Mouse (Mus musculus) hindbrain, embryonic 11.5 days (tissue): ENCODE data around the gene Tnfsf12. TPM values are rescaled to one million over a fixed set of nuclear protein-coding genes. Genes with fewer than 3 reads are reported as not detected.

ENCODE experiments used
- ATAC-seq: fragments of 200-750 bp; cut with Nextera tagmentation; 2 replicates; pipeline ENCODE4 v1.8.0; 2017; ENCODE audit warnings: mild to moderate bottlenecking, moderate TSS enrichment, moderate library complexity; ENCODE audit not compliant: low FRiP score
- DNase-seq: peaks from one replicate; pipeline ENCODE4 v3.0.0-alpha.2; 2015; ENCODE audit warnings: low spot score
- H3K27ac ChIP-seq: fragments of 300-500 bp; sonication (generic); 2 replicates; pipeline ENCODE4 v1.5.1; 2014; ENCODE audit warnings: mild to moderate bottlenecking, low read depth, low read length
- H3K27me3 ChIP-seq: fragments of 300-500 bp; sonication (generic); 2 replicates; pipeline ENCODE4 v1.6.1; 2014; ENCODE audit warnings: mild to moderate bottlenecking, low read length, moderate library complexity, mixed read lengths; ENCODE audit not compliant: control insufficient read depth, insufficient read depth
- H3K36me3 ChIP-seq: fragments of 300-500 bp; sonication (generic); 2 replicates; pipeline ENCODE4 v1.6.1; 2014; ENCODE audit warnings: mild to moderate bottlenecking, low read length, moderate library complexity, mixed read lengths; ENCODE audit not compliant: control insufficient read depth, insufficient read depth
- H3K4me1 ChIP-seq: fragments of 300-500 bp; sonication (generic); replicated peaks from 2 replicates; pipeline ENCODE4 v1.6.1; 2014; ENCODE audit warnings: low read length, mixed read lengths; ENCODE audit not compliant: control insufficient read depth, insufficient read depth
- H3K4me2 ChIP-seq: fragments of 300-500 bp; sonication (generic); replicated peaks from 2 replicates; pipeline ENCODE4 v1.6.1; 2014; ENCODE audit warnings: mild to moderate bottlenecking, low read depth, low read length
- H3K4me3 ChIP-seq: fragments of 300-500 bp; sonication (generic); 2 replicates; pipeline ENCODE4 v1.5.1; 2014; ENCODE audit warnings: low read depth, low read length
- H3K9ac ChIP-seq: fragments of 300-500 bp; sonication (generic); 2 replicates; pipeline ENCODE4 v1.6.1; 2014; ENCODE audit warnings: low read depth, low read length
- H3K9me3 ChIP-seq: fragments of 300-500 bp; sonication (generic); 2 replicates; pipeline ENCODE4 v1.6.1; 2016; ENCODE audit warnings: low read length; ENCODE audit not compliant: control insufficient read depth
- WGBS: fragments of 180-500 bp; shearing (Covaris S2); extraction: QIAGEN DNeasy Blood & Tissue Kit; methylation state at CpG from one replicate; pipeline ENCODE4 v1.1.7; 2014; 5-methylcytosine and 5-hydroxymethylcytosine counted together
- microRNA counts: library from miRNA; unstranded; fragments of <30 nt; microRNA quantifications from one replicate; lab custom pipeline; 2015
- polyA plus RNA-seq: library from polyadenylated mRNA; unstranded; fragments of >200 nt; fragmentation: Nextera tagmentation; extraction: Ambion mirVana; gene quantifications from 2 replicates; pipeline ENCODE4 v1.2.1, GENCODE M21; 2014

Gene Tnfsf12
- polyA plus RNA-seq, 1 experiment from 2014 or later, result 4.0 TPM

DNA sequence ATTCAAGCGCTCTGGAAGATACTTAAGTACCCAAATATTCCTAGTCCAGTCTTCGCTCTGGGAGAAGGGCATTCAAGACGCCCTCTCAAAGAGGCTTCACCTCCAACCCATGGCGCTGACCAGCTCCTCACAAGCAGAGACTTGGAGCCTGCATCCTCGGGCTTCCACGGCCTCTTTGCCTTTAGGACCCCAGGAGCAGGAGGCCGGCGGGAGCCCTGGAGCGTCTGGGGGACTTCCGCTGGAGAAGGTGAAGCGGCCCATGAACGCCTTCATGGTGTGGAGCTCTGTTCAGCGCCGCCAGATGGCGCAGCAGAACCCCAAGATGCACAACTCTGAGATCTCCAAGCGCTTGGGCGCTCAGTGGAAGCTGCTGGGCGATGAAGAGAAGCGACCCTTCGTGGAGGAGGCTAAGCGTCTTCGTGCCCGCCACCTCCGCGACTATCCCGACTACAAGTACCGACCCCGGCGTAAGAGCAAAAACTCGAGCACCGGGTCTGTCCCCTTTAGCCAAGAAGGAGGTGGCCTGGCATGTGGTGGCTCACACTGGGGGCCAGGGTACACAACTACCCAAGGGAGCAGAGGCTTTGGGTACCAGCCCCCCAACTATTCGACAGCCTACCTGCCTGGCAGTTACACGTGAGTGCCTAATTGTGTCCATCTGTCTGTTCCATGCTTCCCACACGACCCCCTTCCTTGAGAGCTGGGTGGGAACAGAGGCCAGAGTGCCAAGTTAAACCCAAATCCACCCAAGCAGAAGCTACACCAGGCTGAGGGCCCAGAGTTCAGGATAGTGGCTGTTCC is 40.2 kb downstream of the Tnfsf12 start, which contains the start of gene Sox15:
Gene Sox15, plus strand, starts transcription at position 51 of the 801 bp plus-strand sequence.
- Histone ChIP-seq H3K4me3 (peak within 1 kb of the TSS; percentile 14; the same call in 1 of the 2 replicates), H3K4me2 (no peak within 1 kb of the TSS; the same call in none of the 2 replicates), H3K27me3 (no peaks in the 10 kb centered on the region), H3K4me1 (no peaks in the 10 kb centered on the region; the same call in 1 of the 2 replicates), H3K36me3 (peaks cover 21% of the 10 kb centered on the region), H3K27ac (no peak within 1 kb of the TSS), H3K9ac (no peak within 1 kb of the TSS), H3K9me3 (no peaks in the 10 kb centered on the region)
- DNase-seq (peak; percentile 87), ATAC-seq (peak; percentile 78)
- WGBS, result 24% methylated on average over 34 of the region's 34 CpGs

DNA sequence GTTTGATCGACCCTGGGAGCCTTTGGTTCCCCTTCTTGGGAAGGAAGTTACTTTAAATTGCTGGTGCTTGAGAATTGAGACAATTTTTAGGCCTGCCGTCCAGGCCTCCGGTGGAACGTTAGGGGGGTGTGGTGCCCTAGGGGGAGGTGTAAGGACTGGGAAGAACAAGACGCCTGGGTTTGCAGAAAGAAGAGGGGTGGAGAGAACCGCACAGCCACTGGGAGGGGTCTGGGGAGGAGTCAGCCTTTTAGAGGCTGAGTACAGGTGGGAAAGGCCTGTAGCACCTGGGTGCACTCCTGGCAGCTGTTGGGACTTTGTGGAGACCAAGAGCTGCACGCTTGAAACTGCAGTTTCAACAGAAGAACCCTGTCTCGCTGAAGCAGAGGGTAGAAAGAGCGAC is 40.9 kb downstream of the Tnfsf12 start:
- 53% methylated on average over 9 of the region's 9 CpGs for WGBS
- ATAC-seq, result no peak
- H3K4me2 ChIP-seq, result no peak overlapping the region; the same call in 1 of the 2 replicates
- no peaks in the 10 kb centered on the region for H3K27me3 ChIP-seq
- no peaks in the 10 kb centered on the region; the same call in 1 of the 2 replicates for H3K4me1 ChIP-seq
- no peak overlapping the region for H3K27ac ChIP-seq
- DNase-seq, result no peak
- H3K36me3 ChIP-seq, result peaks cover 26% of the 10 kb centered on the region
- no peak overlapping the region for H3K9ac ChIP-seq
- no peaks in the 10 kb centered on the region for H3K9me3 ChIP-seq
- no peak overlapping the region for H3K4me3 ChIP-seq

DNA sequence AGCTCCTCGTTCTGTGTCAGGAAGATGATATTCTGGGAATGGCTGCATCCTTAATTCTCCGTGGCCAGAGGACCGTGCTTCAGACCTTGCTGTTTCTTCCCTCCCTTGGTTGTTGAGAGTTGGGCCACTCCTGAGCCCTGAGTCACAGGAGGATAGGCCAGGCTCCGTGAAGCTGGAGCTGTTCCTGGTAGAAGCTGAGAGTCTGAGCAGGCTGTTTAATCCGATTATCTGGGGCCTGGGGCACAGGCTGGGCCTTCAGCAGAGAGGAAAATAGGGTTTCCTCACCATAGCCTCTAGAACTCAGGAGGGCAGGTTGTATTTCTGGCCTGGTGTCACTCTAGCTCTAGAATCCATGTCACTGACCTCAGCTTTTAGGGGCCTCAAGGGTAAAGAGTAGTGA is 42.2 kb downstream of the Tnfsf12 start:
- H3K27ac ChIP-seq, result no peak overlapping the region
- 74% methylated on average over 5 of the region's 5 CpGs for WGBS
- no peaks in the 10 kb centered on the region for H3K27me3 ChIP-seq
- no peak for ATAC-seq
- DNase-seq, result no peak
- H3K9ac ChIP-seq, result no peak overlapping the region
- H3K36me3 ChIP-seq, result peaks cover 32% of the 10 kb centered on the region
- H3K4me2 ChIP-seq, result no peak overlapping the region
- H3K9me3 ChIP-seq, result no peaks in the 10 kb centered on the region
- no peaks in the 10 kb centered on the region; the same call in 1 of the 2 replicates for H3K4me1 ChIP-seq
- H3K4me3 ChIP-seq, result no peak overlapping the region

DNA sequence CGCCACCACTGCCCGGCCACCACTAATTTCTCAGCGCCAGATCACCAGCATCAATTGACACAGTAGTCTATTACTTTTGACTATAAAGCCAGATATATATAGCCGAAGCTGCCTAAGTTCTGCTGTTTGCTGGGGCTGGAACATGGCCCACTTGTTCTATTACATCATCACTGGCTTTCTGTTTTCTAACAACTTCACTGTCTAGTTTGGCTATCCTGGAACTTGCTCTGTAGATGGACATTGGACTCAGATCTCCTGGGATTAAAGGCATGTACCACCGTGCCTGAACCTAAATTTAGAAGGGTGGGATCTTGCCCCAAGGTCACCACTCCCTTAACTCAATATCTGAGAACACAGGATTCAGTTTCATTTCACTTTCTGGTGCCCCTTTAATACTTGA is 49.8 kb downstream of the Tnfsf12 start:
- H3K4me3 ChIP-seq, result no peak overlapping the region
- no peaks in the 10 kb centered on the region for H3K4me1 ChIP-seq
- no peaks in the 10 kb centered on the region for H3K27me3 ChIP-seq
- ATAC-seq (no peak), DNase-seq (no peak)
- no peak overlapping the region for H3K9ac ChIP-seq
- peaks cover 44% of the 10 kb centered on the region for H3K36me3 ChIP-seq
- H3K9me3 ChIP-seq, result no peaks in the 10 kb centered on the region
- H3K4me2 ChIP-seq, result no peak overlapping the region
- H3K27ac ChIP-seq, result no peak overlapping the region
- 94% methylated on average over 5 of the region's 5 CpGs for WGBS

MicroRNAs encoded within 50 kb of the gene (microRNA counts, 519-probe panel; counts per million panel counts)
- microRNA mmu-miR-1934 (lab: Ali Mortazavi, UCI), result not detected

Other genes starting within 250 kb of the Tnfsf12 start
- 0.68 and 1.6 TPM in 2 replicates for gene Dnah2, start 146.7 kb downstream of the Tnfsf12 start, polyA plus RNA-seq
- gene Efnb3, start 135.6 kb downstream of the Tnfsf12 start, polyA plus RNA-seq, result 12.2 and 15.5 TPM in 2 replicates
- gene Wrap53, start 115.6 kb downstream of the Tnfsf12 start, polyA plus RNA-seq, result 36.6 and 37.8 TPM in 2 replicates
- gene Trp53, start 115.5 kb downstream of the Tnfsf12 start, polyA plus RNA-seq, result 156 and 159 TPM in 2 replicates
- gene Atp1b2, start 89.9 kb downstream of the Tnfsf12 start, polyA plus RNA-seq, result 11.7 and 13.1 TPM in 2 replicates
- 0.17 TPM in 1 of 2 replicates, not detected in the other for gene Shbg, start 77.9 kb downstream of the Tnfsf12 start, polyA plus RNA-seq
- 15.0 and 20.6 TPM in 2 replicates for gene Sat2, start 73.8 kb downstream of the Tnfsf12 start, polyA plus RNA-seq
- gene Fxr2, start 62.9 kb downstream of the Tnfsf12 start, polyA plus RNA-seq, result 30.1 and 31.3 TPM in 2 replicates
- not detected in 2 replicates for gene Sox15, start 40.5 kb downstream of the Tnfsf12 start, polyA plus RNA-seq
- gene Mpdu1, start 33.2 kb downstream of the Tnfsf12 start, polyA plus RNA-seq, result 28.0 and 45.3 TPM in 2 replicates
- gene Cd68, start 29.7 kb downstream of the Tnfsf12 start, polyA plus RNA-seq, result 8.2 and 8.7 TPM in 2 replicates
- gene Eif4a1, start 23.4 kb downstream of the Tnfsf12 start, polyA plus RNA-seq, result 891 and 905 TPM in 2 replicates
- gene Senp3, start 13.8 kb downstream of the Tnfsf12 start, polyA plus RNA-seq, result 85.8 and 101 TPM in 2 replicates
- gene Tnfsf13, start 10.1 kb downstream of the Tnfsf12 start, polyA plus RNA-seq, result not detected in 2 replicates
- 0.61 and 1.1 TPM in 2 replicates for gene Tnfsfm13, start 249 bp upstream of the Tnfsf12 start, polyA plus RNA-seq
- gene Polr2a, start 62.8 kb upstream of the Tnfsf12 start, polyA plus RNA-seq, result 46.5 and 50.1 TPM in 2 replicates
- gene Slc35g3, start 66.1 kb upstream of the Tnfsf12 start, polyA plus RNA-seq, result 0.57 and 1.1 TPM in 2 replicates
- gene Zbtb4, start 70.1 kb upstream of the Tnfsf12 start, polyA plus RNA-seq, result 1.3 and 1.7 TPM in 2 replicates
- 1.2 and 1.5 TPM in 2 replicates for gene Chrnb1, start 100.1 kb upstream of the Tnfsf12 start, polyA plus RNA-seq
- 2.2 and 2.8 TPM in 2 replicates for gene Fgf11, start 106.0 kb upstream of the Tnfsf12 start, polyA plus RNA-seq
- 0.83 and 0.93 TPM in 2 replicates for gene Tmem102, start 109.8 kb upstream of the Tnfsf12 start, polyA plus RNA-seq
- not detected in 2 replicates for gene Gm39566, start 119.4 kb upstream of the Tnfsf12 start, polyA plus RNA-seq
- not detected in 2 replicates for gene Spem2, start 122.6 kb upstream of the Tnfsf12 start, polyA plus RNA-seq
- 0.17 and 0.38 TPM in 2 replicates for gene Spem1, start 126.3 kb upstream of the Tnfsf12 start, polyA plus RNA-seq
- 11.5 and 16.1 TPM in 2 replicates for gene Nlgn2, start 141.9 kb upstream of the Tnfsf12 start, polyA plus RNA-seq
- gene Tmem256, start 142.7 kb upstream of the Tnfsf12 start, polyA plus RNA-seq, result 268 and 276 TPM in 2 replicates
- gene Plscr3, start 150.5 kb upstream of the Tnfsf12 start, polyA plus RNA-seq, result 62.2 and 62.6 TPM in 2 replicates
- gene Tnk1, start 162.9 kb upstream of the Tnfsf12 start, polyA plus RNA-seq, result 0.52 TPM in 1 of 2 replicates, not detected in the other
- not detected in 2 replicates for gene Tmem95, start 182.2 kb upstream of the Tnfsf12 start, polyA plus RNA-seq
- 2.3 and 2.4 TPM in 2 replicates for gene Kctd11, start 185.6 kb upstream of the Tnfsf12 start, polyA plus RNA-seq
- gene Acap1, start 199.7 kb upstream of the Tnfsf12 start, polyA plus RNA-seq, result 0.45 and 1.4 TPM in 2 replicates
- gene 2810408A11Rik, start 205.1 kb upstream of the Tnfsf12 start, polyA plus RNA-seq, result 14.5 and 14.7 TPM in 2 replicates
- gene Neurl4, start 205.2 kb upstream of the Tnfsf12 start, polyA plus RNA-seq, result 15.0 and 20.6 TPM in 2 replicates
- 84.3 and 89.0 TPM in 2 replicates for gene Gps2, start 218.0 kb upstream of the Tnfsf12 start, polyA plus RNA-seq
- 1,842 and 1,860 TPM in 2 replicates for gene Eif5a, start 226.1 kb upstream of the Tnfsf12 start, polyA plus RNA-seq
- gene Ybx2, start 239.9 kb upstream of the Tnfsf12 start, polyA plus RNA-seq, result 3.1 and 4.8 TPM in 2 replicates